Mouse (Mus musculus) retina, postnatal 7 days (tissue): Measurements from ENCODE around the gene Aig1.

Experiments used
- DNase-seq: peaks from one replicate; pipeline ENCODE4 v3.0.0-alpha.2; 2012; ENCODE audit warnings: low read depth, low spot score

Gene Aig1

GRCm38 (mm10) chr10:13631796-13632195 is 237.0 kb downstream of the Aig1 start:
- DNase-seq: no peak

GRCm38 (mm10) chr10:13623735-13624134 is 245.0 kb downstream of the Aig1 start:
- DNase-seq: no peak

GRCm38 (mm10) chr10:13600926-13601325 is 267.9 kb downstream of the Aig1 start:
- DNase-seq: no peak

GRCm38 (mm10) chr10:13597491-13597890 is 271.3 kb downstream of the Aig1 start:
- no peak for DNase-seq
